Mouse (Mus musculus): Measurements from ENCODE around the gene Ccdc134.

DNA sequence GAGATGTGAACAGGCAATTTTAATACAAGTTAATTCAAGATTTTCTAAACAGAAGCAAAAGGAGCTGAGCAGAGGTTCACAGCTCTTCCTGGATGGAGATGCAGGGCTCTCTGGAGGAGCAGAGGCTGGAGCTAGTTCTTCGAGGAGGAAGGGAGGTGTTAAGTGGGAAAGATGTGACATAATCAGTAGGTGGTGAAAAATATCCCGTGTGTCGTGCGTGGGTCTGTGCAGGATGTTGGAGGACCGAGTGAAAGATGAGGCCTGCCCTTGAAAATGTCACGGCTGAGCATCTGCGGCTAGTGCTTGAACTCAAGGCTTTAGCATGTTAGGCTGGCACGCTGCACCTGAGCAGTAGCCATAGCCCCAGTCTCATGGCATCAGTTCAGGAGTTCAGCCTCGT is 42.1 kb upstream of the Ccdc134 start:
- no peak for TF ChIP-seq POLR2A (IDR thresholded peaks at IDR 0.05; ENCODE audit: borderline replicate concordance, extremely low read depth, low read depth, low read length)
- TF ChIP-seq CTCF (IDR thresholded peaks at IDR 0.05; ENCODE audit: insufficient read depth, low read length): no peak
